Mouse (Mus musculus): ENCODE data around the gene Gm45062. TPM values are rescaled to one million over a fixed set of nuclear protein-coding genes. Genes with fewer than 3 reads are reported as not detected.

Gene Gm45062
- polyA plus RNA-seq, 1 experiment from 2014 or later: 10.7 TPM

DNA sequence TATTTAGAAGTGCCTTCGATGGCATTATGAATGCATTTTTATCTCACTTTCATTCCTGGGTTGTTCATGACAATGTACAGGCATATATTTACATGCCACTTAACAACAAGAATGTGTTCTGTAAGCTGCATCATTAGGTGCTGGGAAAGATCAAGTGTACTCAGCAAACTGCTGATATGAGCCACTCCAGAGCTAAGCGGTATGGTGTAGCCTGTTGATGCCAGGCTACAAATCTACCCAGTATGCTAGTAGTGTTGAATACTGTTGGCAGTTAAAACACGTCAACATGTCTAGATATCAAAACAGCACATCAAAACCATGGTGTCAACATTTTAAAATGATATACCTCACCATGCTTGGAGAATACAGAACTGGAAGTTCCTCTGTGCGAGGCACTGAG is 150.6 kb downstream of the Gm45062 start:
- Histone ChIP-seq H3K27ac (replicated peaks) (no peak overlapping the region), H3K36me3 (no peaks in the 10 kb centered on the region), H3K9me3 (no peaks in the 10 kb centered on the region), H3K4me2 (no peak overlapping the region), H3K4me3 (no peak overlapping the region), H3K9ac (no peak overlapping the region), H3K27me3 (no peaks in the 10 kb centered on the region), H3K4me1 (replicated peaks) (peaks cover 11% of the 10 kb centered on the region; the same call in 1 of the 2 replicates)
- no peak for ATAC-seq (ENCODE audit: low FRiP score, low read depth)
- WGBS: 86% methylated on average over 4 of the region's 4 CpGs

DNA sequence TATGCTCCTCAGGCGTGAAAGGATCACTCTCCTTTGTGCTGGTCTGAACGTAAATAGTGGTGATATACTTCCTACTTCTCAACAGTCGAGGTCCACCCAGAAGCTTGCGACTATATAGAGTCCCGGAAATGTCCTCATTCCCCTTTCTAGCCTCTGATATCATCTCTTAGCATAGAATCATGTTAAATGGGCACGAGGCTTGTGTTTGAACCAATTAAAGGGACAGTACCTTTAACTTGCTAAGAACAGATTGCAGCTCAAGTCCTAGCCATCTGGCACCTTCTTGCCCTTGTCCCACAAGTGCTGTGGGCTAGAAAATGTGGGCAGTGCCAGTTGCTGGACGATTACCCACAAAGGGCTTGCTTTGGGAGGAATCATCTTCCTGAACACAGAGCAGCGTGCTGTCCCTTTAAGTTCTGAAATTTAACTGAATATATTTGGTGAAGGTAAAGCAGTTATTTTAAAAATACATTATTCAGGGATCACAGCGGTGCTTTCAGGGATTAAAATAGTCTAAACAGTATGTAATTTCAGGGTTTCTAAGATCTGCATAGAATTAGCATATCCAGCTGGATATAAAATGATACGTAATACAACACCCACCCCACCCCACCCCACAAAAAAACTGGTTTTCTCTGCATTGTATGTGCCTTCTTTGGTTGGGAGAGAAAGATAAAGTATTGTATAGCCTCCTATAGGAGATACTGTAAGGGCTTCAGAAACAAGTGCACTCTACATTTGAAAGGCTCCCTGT is 153.8 kb downstream of the Gm45062 start:
- Histone ChIP-seq H3K4me2 (no peak overlapping the region), H3K27ac (replicated peaks) (no peak overlapping the region; the same call in 1 of the 2 replicates), H3K9ac (no peak overlapping the region), H3K27me3 (no peaks in the 10 kb centered on the region), H3K4me3 (no peak overlapping the region), H3K9me3 (no peaks in the 10 kb centered on the region), H3K36me3 (no peaks in the 10 kb centered on the region), H3K4me1 (replicated peaks) (peaks cover 11% of the 10 kb centered on the region; the same call in 1 of the 2 replicates)
- 0 out of 2 replicates have a peak, but pooled peaks have one; percentile 39 for ATAC-seq (ENCODE audit: low FRiP score, low read depth)
- WGBS: 59% methylated on average over 10 of the region's 10 CpGs

GRCm38 (mm10) chr6:8414020-8414419 is 154.8 kb downstream of the Gm45062 start:
- Histone ChIP-seq H3K4me1 (replicated peaks) (peaks cover 11% of the 10 kb centered on the region; the same call in 1 of the 2 replicates), H3K9me3 (no peaks in the 10 kb centered on the region), H3K27ac (replicated peaks) (peak overlapping the region; percentile 63; the same call in 1 of the 2 replicates), H3K36me3 (no peaks in the 10 kb centered on the region), H3K27me3 (no peaks in the 10 kb centered on the region), H3K9ac (no peak overlapping the region), H3K4me2 (peak overlapping the region; percentile 29), H3K4me3 (peak overlapping the region; percentile 25)
- 55% methylated on average over 9 of the region's 9 CpGs for WGBS
- ATAC-seq (ENCODE audit: low FRiP score, low read depth): no peak

DNA sequence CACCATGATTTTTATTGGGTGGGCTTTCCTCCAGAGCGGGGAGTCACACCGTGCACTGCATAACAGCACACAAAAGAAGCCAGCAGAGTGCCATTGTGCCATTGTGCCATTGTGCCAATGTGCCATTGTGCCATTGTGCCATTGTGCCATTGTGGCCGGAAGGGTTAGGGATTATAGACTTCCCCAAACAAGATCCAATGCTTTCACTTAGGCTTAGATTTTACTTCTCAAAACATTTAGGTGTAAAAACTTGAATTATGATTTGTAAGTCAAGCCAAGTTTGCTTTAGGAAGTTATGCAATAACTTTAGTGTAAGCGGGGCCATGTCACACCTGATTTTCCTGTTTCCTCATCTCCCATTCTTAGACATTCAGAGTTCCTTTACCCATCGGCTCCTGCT is 156.6 kb downstream of the Gm45062 start:
- WGBS: 61% methylated on average over 5 of the region's 5 CpGs
- Histone ChIP-seq H3K4me1 (replicated peaks) (peaks cover 11% of the 10 kb centered on the region; the same call in 1 of the 2 replicates), H3K9me3 (no peaks in the 10 kb centered on the region), H3K27ac (replicated peaks) (no peak overlapping the region), H3K9ac (no peak overlapping the region), H3K36me3 (no peaks in the 10 kb centered on the region), H3K4me2 (no peak overlapping the region), H3K27me3 (no peaks in the 10 kb centered on the region), H3K4me3 (no peak overlapping the region)
- ATAC-seq (ENCODE audit: low FRiP score, low read depth): no peak

DNA sequence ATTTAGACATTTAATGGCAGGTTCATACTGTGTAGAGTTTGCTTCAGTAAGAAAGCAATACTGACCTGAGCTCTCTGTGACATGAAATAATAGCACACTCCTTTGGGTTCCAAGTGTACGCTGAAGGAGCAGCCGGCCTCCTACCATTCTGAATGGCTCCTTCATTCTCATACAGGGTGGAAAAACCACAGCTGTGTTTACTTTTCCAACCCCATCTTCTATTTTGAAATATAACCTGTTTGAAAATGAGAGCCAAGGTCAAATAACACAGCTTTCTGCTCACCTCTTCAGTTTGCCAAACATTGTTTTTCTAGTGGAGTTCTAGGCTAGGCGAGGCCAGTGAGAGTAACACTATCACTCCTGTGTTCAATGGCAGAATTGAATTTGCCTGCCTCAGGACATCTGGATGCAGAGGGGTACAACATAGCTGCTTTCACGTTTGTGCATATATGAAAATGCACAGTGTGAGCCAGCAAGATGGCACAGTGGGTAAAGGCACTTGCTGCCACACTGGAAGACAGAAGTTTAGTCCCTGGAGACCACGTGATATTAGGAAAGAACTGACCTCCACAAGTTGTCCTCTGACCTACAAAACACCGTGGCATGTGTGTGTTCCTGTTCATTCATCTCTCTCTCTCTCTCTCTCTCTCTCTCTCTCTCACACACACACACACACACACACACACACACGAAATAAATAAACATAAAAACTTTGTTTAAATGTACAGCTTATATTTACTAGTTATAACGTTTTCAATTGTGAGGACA is 157.7 kb downstream of the Gm45062 start:
- Histone ChIP-seq H3K27ac (replicated peaks) (no peak overlapping the region), H3K36me3 (no peaks in the 10 kb centered on the region), H3K9ac (no peak overlapping the region), H3K4me3 (no peak overlapping the region), H3K4me2 (no peak overlapping the region), H3K4me1 (replicated peaks) (peaks cover 17% of the 10 kb centered on the region), H3K9me3 (no peaks in the 10 kb centered on the region), H3K27me3 (no peaks in the 10 kb centered on the region)
- no peak for ATAC-seq (ENCODE audit: low FRiP score, low read depth)
- 81% methylated on average over 8 of the region's 8 CpGs for WGBS

- no peak for ATAC-seq (ENCODE audit: low FRiP score, low read depth)
- no peak overlapping the region for H3K9ac ChIP-seq
- no peak overlapping the region for H3K4me2 ChIP-seq
- no peaks in the 10 kb centered on the region for H3K9me3 ChIP-seq
- peaks cover 14% of the 10 kb centered on the region for H3K4me1 ChIP-seq (replicated peaks)
- H3K27me3 ChIP-seq: no peaks in the 10 kb centered on the region
- no peaks in the 10 kb centered on the region for H3K36me3 ChIP-seq
- H3K27ac ChIP-seq (replicated peaks): no peak overlapping the region
- H3K4me3 ChIP-seq: no peak overlapping the region
- 78% methylated on average over 4 of the region's 4 CpGs for WGBS
Observed at GRCm38 (mm10) chr6:8419485-8420186, 160.4 kb downstream of the Gm45062 start.

DNA sequence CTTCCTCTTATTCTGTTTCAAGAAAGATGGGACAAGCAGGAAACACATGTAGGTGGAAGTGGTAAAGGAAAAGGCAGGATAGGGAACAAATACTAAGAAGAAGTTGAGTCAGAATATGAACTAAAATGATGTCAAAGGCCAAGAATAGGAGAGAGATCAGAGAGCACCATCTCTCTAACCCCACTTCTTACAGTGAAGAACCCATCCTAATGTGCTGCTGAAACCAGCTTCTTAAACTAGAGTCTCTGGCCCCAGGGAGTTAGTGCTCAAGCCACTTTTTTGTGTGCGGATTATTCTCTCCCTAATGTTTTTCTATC is 160.9 kb downstream of the Gm45062 start:
- WGBS: 83% methylated on average over 1 of the region's 1 CpGs
- H3K4me1 ChIP-seq (replicated peaks): peaks cover 14% of the 10 kb centered on the region

GRCm38 (mm10) chr6:8421421-8421820 is 162.2 kb downstream of the Gm45062 start:
- 73% methylated on average over 5 of the region's 5 CpGs for WGBS
- H3K27ac ChIP-seq (replicated peaks): peak overlapping the region; percentile 57; the same call in 1 of the 2 replicates
- H3K4me2 ChIP-seq: no peak overlapping the region
- H3K4me3 ChIP-seq: no peak overlapping the region
- no peaks in the 10 kb centered on the region for H3K9me3 ChIP-seq
- peaks cover 14% of the 10 kb centered on the region for H3K4me1 ChIP-seq (replicated peaks)
- H3K9ac ChIP-seq: no peak overlapping the region
- no peak for ATAC-seq (ENCODE audit: low FRiP score, low read depth)
- no peaks in the 10 kb centered on the region for H3K27me3 ChIP-seq
- H3K36me3 ChIP-seq: no peaks in the 10 kb centered on the region

More for the DNA sequence above, 160.9 kb downstream of the Gm45062 start:
- H3K36me3 ChIP-seq: no peaks in the 10 kb centered on the region
- ATAC-seq (ENCODE audit: low FRiP score, low read depth): no peak
- no peak overlapping the region for H3K4me3 ChIP-seq
- H3K27ac ChIP-seq (replicated peaks): no peak overlapping the region
- no peaks in the 10 kb centered on the region for H3K27me3 ChIP-seq
- no peaks in the 10 kb centered on the region for H3K9me3 ChIP-seq
- H3K4me2 ChIP-seq: no peak overlapping the region
- no peak overlapping the region for H3K9ac ChIP-seq

GRCm38 (mm10) chr6:8421959-8422581 is 162.8 kb downstream of the Gm45062 start:
- WGBS: 41% methylated on average over 10 of the region's 10 CpGs
- H3K4me1 ChIP-seq (replicated peaks): peaks cover 14% of the 10 kb centered on the region
- peak; percentile 75 for ATAC-seq (ENCODE audit: low FRiP score, low read depth)
- H3K4me3 ChIP-seq: no peak overlapping the region
- H3K36me3 ChIP-seq: no peaks in the 10 kb centered on the region
- H3K9me3 ChIP-seq: no peaks in the 10 kb centered on the region
- no peak overlapping the region for H3K9ac ChIP-seq
- H3K27ac ChIP-seq (replicated peaks): peak overlapping the region; percentile 57; the same call in 1 of the 2 replicates
- peak overlapping the region; percentile 24; the same call in 1 of the 2 replicates for H3K4me2 ChIP-seq
- H3K27me3 ChIP-seq: no peaks in the 10 kb centered on the region

DNA sequence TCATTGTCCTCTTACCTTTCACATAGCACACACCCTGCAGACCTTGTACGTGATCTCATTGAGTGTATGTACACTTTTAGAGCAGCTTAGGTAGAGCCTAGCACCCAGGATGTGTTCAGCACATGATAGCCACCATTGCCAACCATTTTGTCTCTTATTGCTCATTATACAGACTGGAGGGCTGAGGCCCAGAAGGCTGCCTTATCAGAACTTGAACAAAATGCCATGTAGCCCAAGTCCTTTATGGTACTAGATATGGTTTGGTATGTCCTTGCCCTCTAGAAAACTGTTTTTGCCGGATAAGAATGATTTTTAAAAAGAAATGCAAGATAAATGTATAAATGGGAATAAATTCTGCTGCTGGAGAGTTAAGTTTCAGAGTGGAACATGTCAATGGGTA is 163.9 kb downstream of the Gm45062 start:
- Histone ChIP-seq H3K4me1 (replicated peaks) (peaks cover 14% of the 10 kb centered on the region), H3K27ac (replicated peaks) (no peak overlapping the region), H3K4me3 (no peak overlapping the region), H3K9me3 (no peaks in the 10 kb centered on the region), H3K4me2 (no peak overlapping the region), H3K27me3 (no peaks in the 10 kb centered on the region), H3K36me3 (no peaks in the 10 kb centered on the region), H3K9ac (no peak overlapping the region)
- no peak for ATAC-seq (ENCODE audit: low FRiP score, low read depth)
- 81% methylated on average over 2 of the region's 2 CpGs for WGBS

- H3K4me1 ChIP-seq (replicated peaks): peaks cover under 1% of the 10 kb centered on the region
- 85% methylated on average over 5 of the region's 5 CpGs for WGBS
- no peaks in the 10 kb centered on the region for H3K9me3 ChIP-seq
- no peak overlapping the region for H3K4me2 ChIP-seq
- no peak; the same call in 1 of the 2 replicates for ATAC-seq (ENCODE audit: low FRiP score, low read depth)
- H3K27me3 ChIP-seq: no peaks in the 10 kb centered on the region
- no peaks in the 10 kb centered on the region for H3K36me3 ChIP-seq
- H3K27ac ChIP-seq (replicated peaks): no peak overlapping the region
- H3K4me3 ChIP-seq: no peak overlapping the region
- no peak overlapping the region for H3K9ac ChIP-seq
Observed at GRCm38 (mm10) chr6:8427692-8428091, 168.4 kb downstream of the Gm45062 start.
